Mouse (Mus musculus) kidney, adult 2 months (tissue): ENCODE results near the gene Gm13693.

Experiments
- CTCF ChIP-seq: fragments of 200-500 bp; conservative IDR thresholded peaks from 2 replicates; pipeline ENCODE4 v1.5.1; 2011; ENCODE audit warnings: low read depth, mild to moderate bottlenecking, control low read depth, low read length, moderate library complexity, mixed read lengths; ENCODE audit not compliant: insufficient read depth, insufficient read length
- POLR2A ChIP-seq: fragments of 200-500 bp; IDR thresholded peaks from one replicate; pipeline ENCODE4 v1.6.1; 2011; ENCODE audit warnings: low read depth, low read length, control low read depth

GRCm38 (mm10) chr2:83941792-83942191 is 19.5 kb upstream of the Gm13693 start:
- TF ChIP-seq CTCF (no peak), POLR2A (no peak)
